Mouse (Mus musculus): ENCODE measurements around the gene Uck2. TPM values are rescaled to one million over a fixed set of nuclear protein-coding genes. Genes with fewer than 3 reads are reported as not detected.

Gene Uck2
- polyA plus RNA-seq, 1 experiment = 15.1 TPM

DNA sequence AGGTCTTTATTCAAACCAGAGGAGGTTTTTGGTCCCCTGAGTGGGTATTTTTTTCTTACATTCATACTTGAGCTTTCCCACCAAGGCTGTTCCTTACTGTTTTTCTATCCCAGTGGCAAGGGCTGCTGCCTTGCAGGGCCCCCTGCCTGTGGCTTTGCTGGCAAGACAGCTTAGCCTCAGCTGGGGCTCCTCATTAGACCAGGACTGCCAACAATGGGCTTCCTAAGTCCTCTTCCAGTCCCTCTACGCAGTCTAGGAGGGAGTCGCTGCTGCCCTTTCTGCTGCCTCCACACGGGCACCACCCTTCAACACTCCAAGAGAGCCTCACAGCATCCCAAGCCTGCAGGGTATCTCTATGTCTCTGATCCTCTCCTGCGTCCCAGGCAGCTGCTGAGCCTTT lies 76.3 kb downstream of the Uck2 start:
- Histone ChIP-seq H3K4me1 (ENCODE audit: control insufficient read depth, insufficient read depth, insufficient read length) (no peaks in the 10 kb centered on the region), H3K4me3 (ENCODE audit: extremely low read depth, insufficient read depth, insufficient read length) (no peak overlapping the region), H3K36me3 (ENCODE audit: control insufficient read depth, insufficient read depth, low read length) (no peaks in the 10 kb centered on the region), H3K27ac (ENCODE audit: insufficient read depth, low read length) (no peak overlapping the region), H3K27me3 (ENCODE audit: control insufficient read depth, insufficient read depth, low read length) (no peaks in the 10 kb centered on the region)
- DNase-seq (ENCODE audit: low read depth in 1 of 2, low spot score in 2 of 2) = no peak
- 77% methylated on average over 4 of the region's 4 CpGs for WGBS
- TF ChIP-seq CTCF (IDR thresholded peaks at IDR 0.05; ENCODE audit: extremely low read depth, insufficient read depth, insufficient read length, insufficient replicate concordance) (no peak), POLR2A (IDR thresholded peaks at IDR 0.05; ENCODE audit: low read depth, low read length) (no peak)

DNA sequence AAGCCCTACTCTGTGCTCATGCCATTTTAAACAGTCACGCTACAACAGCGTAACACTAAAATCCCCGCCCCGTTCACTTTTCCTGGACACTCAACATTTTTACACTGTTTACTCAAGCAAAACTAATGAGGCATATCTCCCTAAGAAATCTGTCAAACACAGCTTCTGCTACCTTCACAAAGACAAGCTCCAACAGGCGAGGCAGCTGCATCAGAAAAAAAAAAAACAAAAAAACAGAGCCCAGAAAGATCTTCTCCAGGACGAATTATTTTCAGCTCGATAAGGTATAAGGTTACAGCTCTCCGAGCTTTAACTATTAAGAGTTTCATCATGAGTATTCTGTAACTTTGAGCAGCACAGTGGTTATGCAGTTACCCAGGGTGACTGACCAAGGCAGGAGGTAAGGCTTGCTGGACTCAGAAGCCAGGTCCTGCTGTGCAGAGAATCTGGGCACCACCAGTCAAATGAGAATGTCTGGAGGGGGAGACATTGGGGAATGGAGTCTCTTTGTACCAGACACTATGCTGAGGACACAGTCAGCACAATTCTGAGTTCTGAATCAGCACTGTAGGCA lies 79.9 kb downstream of the Uck2 start:
- WGBS = 69% methylated on average over 8 of the region's 8 CpGs
- TF ChIP-seq POLR2A (IDR thresholded peaks at IDR 0.05; ENCODE audit: low read depth, low read length) = no peak
- TF ChIP-seq CTCF (IDR thresholded peaks at IDR 0.05; ENCODE audit: extremely low read depth, insufficient read depth, insufficient read length, insufficient replicate concordance) = no peak
- no peaks in the 10 kb centered on the region for H3K4me1 ChIP-seq (ENCODE audit: control insufficient read depth, insufficient read depth, insufficient read length)

DNA sequence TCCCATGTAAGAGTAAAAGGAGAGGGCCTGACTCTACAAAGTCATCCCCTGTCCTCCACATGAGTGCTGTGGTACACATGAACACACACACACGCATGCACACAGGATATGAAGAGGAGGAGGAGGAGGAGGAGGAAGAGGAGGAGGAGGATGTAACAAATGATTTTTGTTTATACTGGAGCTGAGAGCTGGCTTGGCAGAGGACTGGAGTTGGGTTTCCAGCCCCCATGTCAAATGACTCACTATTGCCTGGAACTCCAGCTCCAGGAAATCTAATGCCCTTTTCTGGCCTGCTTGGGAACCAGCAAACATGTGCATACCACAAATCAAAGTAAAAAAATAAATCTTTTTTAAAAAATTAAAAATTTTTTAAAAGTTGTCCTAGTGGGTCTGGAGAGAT lies 80.7 kb downstream of the Uck2 start:
- TF ChIP-seq CTCF (IDR thresholded peaks at IDR 0.05; ENCODE audit: extremely low read depth, insufficient read depth, insufficient read length, insufficient replicate concordance) (no peak), POLR2A (IDR thresholded peaks at IDR 0.05; ENCODE audit: low read depth, low read length) (no peak)
- no peak overlapping the region for H3K4me3 ChIP-seq (ENCODE audit: extremely low read depth, insufficient read depth, insufficient read length)
- H3K4me1 ChIP-seq (ENCODE audit: control insufficient read depth, insufficient read depth, insufficient read length) = no peaks in the 10 kb centered on the region
- no peak overlapping the region for H3K27ac ChIP-seq (ENCODE audit: insufficient read depth, low read length)
- no peaks in the 10 kb centered on the region for H3K27me3 ChIP-seq (ENCODE audit: control insufficient read depth, insufficient read depth, low read length)
- no peaks in the 10 kb centered on the region for H3K36me3 ChIP-seq (ENCODE audit: control insufficient read depth, insufficient read depth, low read length)
- 81% methylated on average over 1 of the region's 1 CpGs for whole genome bisulfite sequencing
- DNase-seq (ENCODE audit: low read depth in 1 of 2, low spot score in 2 of 2) = no peak

More for the DNA sequence above, 79.9 kb downstream of the Uck2 start:
- DNase-seq (ENCODE audit: low read depth in 1 of 2, low spot score in 2 of 2) = no peak
- H3K27ac ChIP-seq (ENCODE audit: insufficient read depth, low read length) = no peak overlapping the region
- H3K4me3 ChIP-seq (ENCODE audit: extremely low read depth, insufficient read depth, insufficient read length) = no peak overlapping the region
- H3K36me3 ChIP-seq (ENCODE audit: control insufficient read depth, insufficient read depth, low read length) = no peaks in the 10 kb centered on the region
- H3K27me3 ChIP-seq (ENCODE audit: control insufficient read depth, insufficient read depth, low read length) = no peaks in the 10 kb centered on the region

DNA sequence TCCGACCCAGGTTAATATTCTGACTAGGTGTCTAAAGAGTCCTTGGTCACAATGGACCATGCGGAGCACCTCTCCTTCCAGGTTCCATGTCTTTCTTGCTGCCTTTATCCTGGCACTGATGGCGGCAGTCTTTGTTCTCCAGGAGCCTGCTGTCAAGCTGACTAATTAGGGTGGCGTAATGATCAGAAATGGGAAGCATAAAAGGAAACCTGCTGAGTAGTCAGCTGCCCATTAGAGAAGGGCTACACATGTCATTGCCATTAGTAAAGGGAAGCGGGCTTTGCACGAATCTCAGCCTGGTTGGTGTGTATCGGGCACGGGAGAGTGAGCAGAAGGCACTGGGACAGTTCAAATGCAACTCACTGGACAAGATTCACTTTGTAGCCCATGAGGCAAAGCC lies 90.4 kb downstream of the Uck2 start:
- no peak overlapping the region for H3K27ac ChIP-seq (ENCODE audit: insufficient read depth, low read length)
- no peak overlapping the region for H3K4me3 ChIP-seq (ENCODE audit: extremely low read depth, insufficient read depth, insufficient read length)
- H3K4me1 ChIP-seq (ENCODE audit: control insufficient read depth, insufficient read depth, insufficient read length) = no peaks in the 10 kb centered on the region
- H3K36me3 ChIP-seq (ENCODE audit: control insufficient read depth, insufficient read depth, low read length) = no peaks in the 10 kb centered on the region
- DNase-seq (ENCODE audit: low read depth in 1 of 2, low spot score in 2 of 2) = no peak
- 79% methylated on average over 8 of the region's 8 CpGs for WGBS
- no peaks in the 10 kb centered on the region for H3K27me3 ChIP-seq (ENCODE audit: control insufficient read depth, insufficient read depth, low read length)
- TF ChIP-seq POLR2A (IDR thresholded peaks at IDR 0.05; ENCODE audit: low read depth, low read length) (no peak), CTCF (IDR thresholded peaks at IDR 0.05; ENCODE audit: extremely low read depth, insufficient read depth, insufficient read length, insufficient replicate concordance) (no peak)

DNA sequence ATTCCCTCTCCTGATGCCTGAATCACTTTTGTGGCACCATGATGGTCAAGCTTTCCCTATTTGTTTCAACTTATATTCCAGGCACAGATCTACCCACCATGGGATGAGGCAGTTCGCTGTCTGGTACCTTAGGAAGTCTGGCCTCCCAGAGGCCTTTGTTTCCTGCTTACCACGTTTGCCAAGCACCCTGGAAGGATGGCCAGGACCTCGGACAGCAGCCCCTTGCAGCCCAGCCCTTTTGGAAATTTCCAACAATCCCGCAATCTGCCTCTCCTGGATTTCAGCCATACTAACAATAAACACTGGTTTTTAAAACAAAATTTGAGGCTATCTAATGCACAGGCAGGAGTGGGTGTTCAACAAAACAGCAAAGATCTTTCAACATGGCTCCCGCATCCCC lies 97.3 kb downstream of the Uck2 start:
- H3K27ac ChIP-seq (ENCODE audit: insufficient read depth, low read length) = no peak overlapping the region
- H3K4me1 ChIP-seq (ENCODE audit: control insufficient read depth, insufficient read depth, insufficient read length) = no peaks in the 10 kb centered on the region
- no peak overlapping the region for H3K4me3 ChIP-seq (ENCODE audit: extremely low read depth, insufficient read depth, insufficient read length)
- whole genome bisulfite sequencing = 42% methylated on average over 5 of the region's 5 CpGs
- DNase-seq (ENCODE audit: low read depth in 1 of 2, low spot score in 2 of 2) = no peak
- H3K27me3 ChIP-seq (ENCODE audit: control insufficient read depth, insufficient read depth, low read length) = no peaks in the 10 kb centered on the region
- H3K36me3 ChIP-seq (ENCODE audit: control insufficient read depth, insufficient read depth, low read length) = no peaks in the 10 kb centered on the region
- TF ChIP-seq POLR2A (IDR thresholded peaks at IDR 0.05; ENCODE audit: low read depth, low read length) (no peak), CTCF (IDR thresholded peaks at IDR 0.05; ENCODE audit: extremely low read depth, insufficient read depth, insufficient read length, insufficient replicate concordance) (no peak)

DNA sequence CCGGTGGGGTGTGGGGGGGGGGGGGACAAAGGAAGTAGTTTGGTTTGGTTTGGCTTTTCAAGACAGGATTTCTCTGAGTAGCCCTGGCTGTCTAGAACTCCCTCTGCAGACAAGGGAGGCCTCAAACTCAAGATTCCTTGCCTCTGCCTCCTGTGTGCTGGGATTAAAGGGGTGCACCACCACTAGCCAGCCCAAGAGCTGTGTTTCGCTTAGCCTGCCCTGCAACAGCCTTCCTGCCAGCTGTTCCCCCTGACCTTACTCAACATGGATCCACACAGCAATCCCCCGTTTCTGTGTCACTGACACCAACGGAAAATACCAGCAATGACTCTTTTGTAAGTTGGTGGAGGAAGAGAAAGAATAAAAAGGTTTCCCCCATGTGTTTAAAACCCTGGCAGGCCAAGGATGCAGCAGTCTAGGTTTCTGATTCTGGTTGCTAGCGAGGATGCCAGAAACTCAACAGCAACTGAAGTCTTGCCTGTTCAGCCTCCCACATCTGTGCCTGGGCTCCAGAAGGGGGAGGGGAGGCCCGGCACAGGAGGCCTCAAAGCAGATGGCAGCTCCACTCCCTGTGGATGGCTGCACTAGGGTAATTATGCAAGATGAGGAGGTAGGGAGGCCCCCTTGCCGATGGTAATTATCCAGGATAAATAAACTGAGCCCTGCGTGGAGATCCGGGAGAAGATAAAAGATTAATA lies 103.1 kb downstream of the Uck2 start:
- 43% methylated on average over 9 of the region's 9 CpGs for WGBS

More for the DNA sequence above, 103.1 kb downstream of the Uck2 start:
- Histone ChIP-seq H3K36me3 (ENCODE audit: control insufficient read depth, insufficient read depth, low read length) (no peaks in the 10 kb centered on the region), H3K4me3 (ENCODE audit: extremely low read depth, insufficient read depth, insufficient read length) (no peak overlapping the region), H3K27me3 (ENCODE audit: control insufficient read depth, insufficient read depth, low read length) (no peaks in the 10 kb centered on the region), H3K4me1 (ENCODE audit: control insufficient read depth, insufficient read depth, insufficient read length) (no peaks in the 10 kb centered on the region), H3K27ac (ENCODE audit: insufficient read depth, low read length) (no peak overlapping the region)
- no peak for DNase-seq (ENCODE audit: low read depth in 1 of 2, low spot score in 2 of 2)
- TF ChIP-seq CTCF (IDR thresholded peaks at IDR 0.05; ENCODE audit: extremely low read depth, insufficient read depth, insufficient read length, insufficient replicate concordance) (no peak), POLR2A (IDR thresholded peaks at IDR 0.05; ENCODE audit: low read depth, low read length) (no peak)

Other genes starting within 250 kb of the Uck2 start
- gene Tmco1, start 23.1 kb upstream of the Uck2 start, polyA plus RNA-seq (2012; rRNA removed) = 13.6 and 17.5 TPM in 2 replicates
- 14.6 and 16.6 TPM in 2 replicates for gene Aldh9a1, start 64.7 kb upstream of the Uck2 start, polyA plus RNA-seq (2012; rRNA removed)
- gene Mgst3, start 108.5 kb upstream of the Uck2 start, polyA plus RNA-seq (2012; rRNA removed) = 60.2 and 83.2 TPM in 2 replicates
- not detected in 2 replicates for gene Lrrc52, start 181.5 kb upstream of the Uck2 start, polyA plus RNA-seq (2012; rRNA removed)

Measured in spleen, adult 2 months (tissue).